Mouse (Mus musculus) ES-E14 (cell line): ENCODE results near the gene Crxos. TPM values are rescaled to one million over a fixed set of nuclear protein-coding genes. Genes with fewer than 3 reads are reported as not detected.

Experiments
- DNase-seq: peaks from one replicate; pipeline ENCODE4 v3.0.0-alpha.2; 2013; ENCODE audit warnings: low read depth, low spot score
- H3K27ac ChIP-seq: 2 replicates; pipeline ENCODE4 v1.5.1; 2012; ENCODE audit warnings: low read depth, mild to moderate bottlenecking, low read length, moderate library complexity, mixed read lengths; ENCODE audit not compliant: poor library complexity, insufficient read depth, severe bottlenecking
- H3K36me3 ChIP-seq: 2 replicates; pipeline ENCODE4 v1.6.1; 2012; ENCODE audit warnings: mild to moderate bottlenecking, low read length, moderate library complexity, mixed read lengths; ENCODE audit not compliant: control insufficient read depth, poor library complexity, insufficient read depth, severe bottlenecking
- H3K4me1 ChIP-seq, 2 experiments: fragments of 150-350 bp in 1 of 2; sonication (generic) in 1 of 2; 2 replicates each; pipeline ENCODE4 v1.6.1; 2012; ENCODE audit warnings: low read length in 2 of 2, mild to moderate bottlenecking in 1 of 2, mixed read lengths in 1 of 2; ENCODE audit not compliant: control insufficient read depth in 2 of 2, insufficient read depth in 2 of 2, poor library complexity in 1 of 2
- H3K4me3 ChIP-seq, 2 experiments: fragments of 150-350 bp in 1 of 2; sonication (generic) in 1 of 2; 2 replicates each; pipeline ENCODE4 v1.5.1; 2012; ENCODE audit warnings: low read length in 2 of 2, low read depth in 1 of 2, mild to moderate bottlenecking in 1 of 2, mixed read lengths in 1 of 2; ENCODE audit not compliant: insufficient read depth in 1 of 2, poor library complexity in 1 of 2, severe bottlenecking in 1 of 2
- H3K9ac ChIP-seq: 2 replicates; pipeline ENCODE4 v1.6.1; 2012; ENCODE audit warnings: low read depth, mild to moderate bottlenecking, low read length, mixed read lengths; ENCODE audit not compliant: poor library complexity, insufficient read depth, severe bottlenecking
- H3K9me3 ChIP-seq: fragments of 150-350 bp; sonication (generic); 2 replicates; pipeline ENCODE4 v1.6.1; 2012; ENCODE audit warnings: low read depth, mild to moderate bottlenecking, low read length; ENCODE audit not compliant: control insufficient read depth, insufficient read depth
- CHD2 ChIP-seq: IDR thresholded peaks from 2 replicates; pipeline ENCODE4 v1.6.1; 2014; ENCODE audit warnings: mild to moderate bottlenecking, low read depth, low read length, inconsistent platforms
- HCFC1 ChIP-seq: IDR thresholded peaks from 2 replicates; pipeline ENCODE4 v1.6.1; 2012; ENCODE audit warnings: low read length, inconsistent platforms, borderline replicate concordance; ENCODE audit not compliant: insufficient read depth
- MAFK ChIP-seq: IDR thresholded peaks from 2 replicates; pipeline ENCODE4 v1.6.1; 2014; ENCODE audit warnings: mild to moderate bottlenecking, low read depth, low read length, inconsistent platforms; ENCODE audit not compliant: insufficient read depth
- ZC3H11A ChIP-seq: IDR thresholded peaks from 2 replicates; pipeline ENCODE4 v1.6.1; 2012; ENCODE audit warnings: low read depth, mild to moderate bottlenecking, inconsistent platforms, low read length, borderline replicate concordance
- ZNF384 ChIP-seq: IDR thresholded peaks from 2 replicates; pipeline ENCODE4 v1.6.1; 2012; ENCODE audit warnings: low read depth, low read length, inconsistent platforms
- in situ Hi-C, 2 experiments: fragments of 600-800 bp; cut with MboI; formaldehyde crosslinking; loops; one replicate each; pipeline ENCODE4 v1.15.1; 2025; ENCODE audit warnings: low sequenced_read_pairs in 2 of 2, inconsistent platforms in 1 of 2; ENCODE audit not compliant: unreplicated experiment in 2 of 2
- total RNA-seq: library from RNA; depleted of rRNA; stranded (reverse); fragments of 300-350 nt; gene quantifications from 2 replicates; pipeline ENCODE4 v1.2.3, GENCODE M21; 2012

Gene Crxos
- total RNA-seq, 1 experiment: 19.1 TPM

DNA sequence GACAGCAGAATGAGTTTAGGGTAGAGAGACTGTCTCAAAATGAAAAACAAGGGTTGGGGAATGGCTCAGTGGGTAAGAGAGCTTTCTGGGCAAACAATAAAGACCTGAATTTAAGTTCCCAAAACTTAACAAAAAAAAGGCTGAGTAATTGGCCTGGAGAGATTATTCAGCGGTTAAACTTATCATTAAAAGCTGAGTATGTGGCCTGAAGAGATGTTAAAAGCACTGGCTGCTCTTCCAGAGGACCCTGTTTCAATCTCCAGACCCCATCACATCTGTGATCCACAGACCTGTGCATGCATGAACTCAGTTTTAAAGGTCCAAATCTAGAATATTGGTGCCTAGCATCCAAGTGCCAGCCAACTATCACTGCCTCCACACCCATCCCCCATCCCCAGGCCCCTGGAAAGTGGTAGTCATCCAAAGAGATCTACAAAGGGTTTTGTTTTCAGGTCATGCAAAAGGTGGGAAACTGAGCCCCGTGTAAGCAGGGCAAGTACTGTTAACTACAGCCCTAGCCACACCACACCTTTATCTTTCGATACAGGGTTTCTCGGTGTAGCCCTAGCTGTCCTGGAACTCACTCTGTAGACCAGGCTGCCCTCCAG, 65.3 kb downstream of the Crxos start:
- Histone ChIP-seq H3K4me1 (peaks cover 2 to 18% of the 10 kb centered on the region in 2 experiments; a peak in 3 of 4 replicates), H3K4me3 (peak overlapping the region; percentile 16 to 39; a peak in 3 of 4 replicates), H3K36me3 (peaks cover 17% of the 10 kb centered on the region), H3K9ac (peak overlapping the region; percentile 34; the same call in 1 of the 2 replicates), H3K9me3 (no peaks in the 10 kb centered on the region), H3K27ac (peak overlapping the region; percentile 19; the same call in 1 of the 2 replicates)
- in situ Hi-C loops: no loop called here
- DNase-seq: no peak
- no peak for TF ChIP-seq ZNF384
- TF ChIP-seq CHD2: no peak
- no peak for TF ChIP-seq HCFC1
- no peak for TF ChIP-seq MAFK
- TF ChIP-seq ZC3H11A: no peak

DNA sequence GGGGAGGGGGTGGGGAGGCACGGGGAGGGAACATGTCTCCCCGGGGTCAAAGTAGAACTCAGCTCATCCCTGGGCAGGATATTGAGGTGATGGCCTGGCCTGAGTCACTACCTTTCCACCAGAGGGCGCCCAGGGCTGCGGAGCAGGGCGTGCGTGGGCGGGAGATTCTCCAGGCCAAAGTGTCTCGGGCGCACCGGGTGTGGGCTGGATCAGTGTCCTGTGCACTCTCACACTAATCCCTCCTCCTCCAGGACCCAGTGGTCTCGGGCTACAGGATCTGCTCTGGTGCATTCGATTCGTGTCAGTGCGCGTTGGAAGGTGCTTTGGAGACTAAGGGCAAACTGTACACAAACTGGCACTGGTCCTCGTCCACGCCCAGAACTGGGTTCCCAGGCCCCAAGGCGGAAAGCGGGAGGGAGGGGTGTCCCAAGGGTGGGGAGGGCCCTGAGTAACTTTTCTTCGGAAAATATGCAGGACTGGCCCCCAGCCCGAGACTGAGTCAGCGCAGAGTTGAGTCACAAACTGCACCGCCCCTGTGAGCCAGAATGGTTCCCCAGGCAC, 66.0 kb downstream of the Crxos start:
- peak overlapping the region; percentile 45; the same call in 1 of the 2 replicates for H3K9ac ChIP-seq
- no peak overlapping the region for H3K27ac ChIP-seq
- H3K4me3 ChIP-seq: peak overlapping the region; percentile 41 to 63
- no peaks in the 10 kb centered on the region for H3K9me3 ChIP-seq
- peak; percentile 16; the same call in 1 of the 2 replicates for TF ChIP-seq ZC3H11A
- TF ChIP-seq CHD2: no peak
- peak; percentile 32; the same call in 1 of the 2 replicates for TF ChIP-seq HCFC1
- no peak for TF ChIP-seq ZNF384
- TF ChIP-seq MAFK: no peak
- in situ Hi-C loops: no loop called here
- DNase-seq: peak; percentile 86
- H3K36me3 ChIP-seq: peaks cover 10% of the 10 kb centered on the region
- H3K4me1 ChIP-seq: peaks cover 2 to 18% of the 10 kb centered on the region in 2 experiments; a peak in 3 of 4 replicates

DNA sequence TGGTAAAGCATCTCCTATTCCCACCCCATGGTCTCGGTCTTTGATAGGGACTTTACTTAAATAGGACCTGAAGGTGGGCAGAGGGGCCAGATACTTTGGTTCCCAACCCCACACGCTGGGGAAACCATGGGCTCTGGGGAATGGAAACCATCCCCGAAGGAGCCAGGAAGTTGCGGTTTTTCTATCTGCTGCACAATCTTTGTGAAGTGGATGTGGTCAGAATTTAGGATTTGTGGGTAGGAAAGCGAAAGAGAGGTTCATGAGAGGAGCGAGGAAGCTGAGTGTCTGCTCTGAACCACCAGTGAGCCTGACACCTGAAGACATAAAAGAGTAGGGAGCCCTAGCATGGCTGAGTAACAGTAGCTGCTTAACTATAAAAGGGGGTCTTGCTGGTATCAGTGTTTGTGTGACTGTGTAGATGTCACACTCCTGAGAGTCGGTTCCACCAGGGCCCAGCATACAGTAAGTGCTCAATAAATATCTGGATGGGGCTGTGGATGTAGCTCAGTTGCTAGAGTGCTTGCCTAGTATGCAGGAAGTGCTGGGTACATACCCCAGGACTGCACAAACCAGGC, 66.9 kb downstream of the Crxos start:
- H3K27ac ChIP-seq: no peak overlapping the region
- in situ Hi-C loops: no loop called here
- H3K4me3 ChIP-seq: no peak overlapping the region
- H3K4me1 ChIP-seq: peaks cover 2 to 15% of the 10 kb centered on the region in 2 experiments; a peak in 3 of 4 replicates
- H3K9me3 ChIP-seq: no peaks in the 10 kb centered on the region
- H3K36me3 ChIP-seq: peaks cover 2% of the 10 kb centered on the region
- no peak for DNase-seq
- H3K9ac ChIP-seq: no peak overlapping the region
- no peak for TF ChIP-seq ZC3H11A
- TF ChIP-seq CHD2: no peak
- no peak for TF ChIP-seq MAFK
- TF ChIP-seq HCFC1: no peak
- no peak for TF ChIP-seq ZNF384

DNA sequence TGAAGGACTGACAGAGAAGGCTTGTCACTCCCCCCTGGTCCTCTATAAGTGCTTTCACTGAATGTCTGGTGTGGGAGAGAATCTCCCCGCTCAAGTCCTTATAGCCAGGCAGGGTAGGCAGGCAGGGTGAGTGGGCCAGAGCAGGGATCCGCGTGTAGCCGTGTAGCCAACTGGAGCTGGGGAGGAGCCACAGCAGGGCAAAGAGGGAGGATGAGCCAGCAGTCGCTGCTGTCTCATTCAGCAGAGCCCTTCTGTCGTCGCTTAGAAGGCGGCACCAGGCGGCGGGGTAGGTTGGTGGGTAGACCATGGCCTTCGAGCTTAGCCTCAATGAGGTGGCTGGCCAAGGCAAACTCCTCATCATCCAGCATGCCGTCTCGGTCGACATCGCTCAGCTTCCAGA, 67.6 kb downstream of the Crxos start:
- H3K4me3 ChIP-seq: peak overlapping the region; percentile 14 to 18; a peak in 1 of 4 replicates
- in situ Hi-C loops: loop anchor here in 1 of 2 experiments (25.0 kb wide), 2 partner anchors 187 to 312 kb away; partner anchors contain the start of genes C5ar1, Inafm1 and Slc8a2

More for the DNA sequence above, 67.6 kb downstream of the Crxos start:
- DNase-seq: no peak
- H3K27ac ChIP-seq: no peak overlapping the region
- no peaks in the 10 kb centered on the region for H3K36me3 ChIP-seq
- H3K9ac ChIP-seq: no peak overlapping the region
- TF ChIP-seq ZNF384 (no peak), HCFC1 (no peak), MAFK (no peak), CHD2 (no peak), ZC3H11A (no peak)
- H3K4me1 ChIP-seq: peaks cover 5 to 18% of the 10 kb centered on the region in 2 experiments; a peak in 2 of 4 replicates
- no peaks in the 10 kb centered on the region for H3K9me3 ChIP-seq
